Mouse (Mus musculus): ENCODE measurements around the gene Dnaja3.

DNA sequence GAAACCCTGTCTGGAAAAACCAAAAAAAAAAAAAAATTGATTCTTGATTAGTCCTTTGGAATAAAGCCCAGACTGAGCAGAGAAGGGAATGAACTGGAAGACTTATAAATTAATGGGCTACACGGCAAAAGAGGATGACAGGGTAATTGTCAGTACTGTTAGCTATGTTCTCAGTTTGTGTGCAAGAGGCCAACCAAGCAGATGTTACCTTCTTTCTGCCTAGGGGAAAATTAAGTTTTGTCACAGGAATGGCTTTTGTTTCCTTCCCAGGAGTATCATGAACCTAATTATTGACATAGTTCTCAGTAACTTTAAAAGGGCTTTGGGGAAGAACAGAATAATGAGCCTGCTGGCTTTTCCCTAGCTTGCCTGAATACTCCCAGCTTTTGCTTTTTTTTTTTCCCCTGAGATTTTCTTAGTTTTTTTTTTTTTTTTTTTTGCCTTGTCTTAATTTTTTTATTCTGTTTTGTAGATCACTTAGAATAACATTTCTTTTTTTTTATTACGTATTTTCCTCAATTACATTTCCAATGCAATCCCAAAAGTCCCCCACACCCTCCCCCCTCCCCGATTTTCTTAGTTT lies 91.1 kb downstream of the Dnaja3 start:
- no peak for TF ChIP-seq TAL1 (conservative IDR thresholded peaks at IDR 0.05; ENCODE audit: low read depth, low read length)
- TF ChIP-seq CTCF (IDR thresholded peaks at IDR 0.05; ENCODE audit: low read depth, low read length): no peak
- TF ChIP-seq GATA1 (IDR thresholded peaks at IDR 0.05; ENCODE audit: borderline replicate concordance, low read length): no peak
- no peak for TF ChIP-seq POLR2AphosphoS5 (IDR thresholded peaks at IDR 0.05; ENCODE audit: insufficient replicate concordance, low read depth, low read length)

Data from G1E (cell line).